Mouse (Mus musculus): Measurements from ENCODE around the gene Cct8. TPM values are rescaled to one million over a fixed set of nuclear protein-coding genes. Genes with fewer than 3 reads are reported as not detected.

The Cct8 gene
- total and polyA plus RNA-seq, 3 experiments = 393 to 1,102 (median 812) TPM

DNA sequence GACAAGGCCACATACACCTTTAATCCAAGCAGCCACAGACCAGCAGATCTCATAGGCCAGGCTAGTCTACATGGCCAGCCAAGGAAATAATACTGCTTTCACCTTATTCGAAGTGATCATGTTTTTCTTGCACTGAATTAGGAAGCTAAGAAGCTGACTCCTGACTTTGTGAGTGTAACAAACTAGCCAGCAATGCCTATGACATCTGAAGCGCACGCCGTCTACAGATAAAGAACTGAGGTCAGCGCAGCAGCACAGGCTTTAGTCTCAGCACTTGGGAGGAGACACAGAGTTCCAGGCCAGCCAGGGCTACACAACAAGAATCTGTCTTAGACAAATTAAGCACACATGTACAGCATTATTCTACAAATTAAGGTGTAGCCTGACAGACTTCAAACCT is 8.9 kb downstream of the Cct8 start:
- no peaks in the 10 kb centered on the region for H3K27me3 ChIP-seq (ENCODE audit: control insufficient read depth in 1 of 2, insufficient read depth in 2 of 2, low read length in 2 of 2)
- H3K36me3 ChIP-seq (ENCODE audit: control insufficient read depth in 1 of 2, insufficient read depth in 2 of 2, low read length in 2 of 2) = peaks cover 0 to 47% of the 10 kb centered on the region in 2 experiments; a peak in 3 of 4 replicates
- no peak for DNase-seq (ENCODE audit: low read depth, low spot score)
- H3K4me1 ChIP-seq (ENCODE audit: control insufficient read depth in 1 of 2, insufficient read depth in 2 of 2, low read length in 2 of 2) = no peaks in the 10 kb centered on the region
- peaks cover 5% of the 10 kb centered on the region; the same call in 1 of the 2 replicates for H3K79me2 ChIP-seq (ENCODE audit: control insufficient read depth, insufficient read depth, low read length, poor library complexity)
- no peak overlapping the region for H3K4me3 ChIP-seq (ENCODE audit: control insufficient read depth in 1 of 2, insufficient read depth in 1 of 2, low read depth in 2 of 2, low read length in 2 of 2)
- H3K9ac ChIP-seq (ENCODE audit: control insufficient read depth, low read depth, low read length, poor library complexity, severe bottlenecking) = no peak overlapping the region
- H3K27ac ChIP-seq (ENCODE audit: control insufficient read depth, low read depth, low read length) = no peak overlapping the region
- TF ChIP-seq UBTF (IDR thresholded peaks at IDR 0.05; ENCODE audit: borderline replicate concordance, insufficient read depth, low read depth, low read length) (no peak), MYB (IDR thresholded peaks at IDR 0.05; ENCODE audit: low read depth, low read length) (no peak), GATA1 (IDR thresholded peaks at IDR 0.05; ENCODE audit: low read depth, low read length) (no peak), HCFC1 (IDR thresholded peaks at IDR 0.05; ENCODE audit: low read depth, low read length) (no peak), MAZ (IDR thresholded peaks at IDR 0.05; ENCODE audit: low read depth, low read length) (no peak), ZKSCAN1 (IDR thresholded peaks at IDR 0.05; ENCODE audit: low read depth, low read length) (no peak), POLR2AphosphoS5 (IDR thresholded peaks at IDR 0.05; ENCODE audit: borderline replicate concordance, low read depth, low read length) (no peak), KAT2A (conservative IDR thresholded peaks at IDR 0.05; ENCODE audit: low read depth, low read length) (no peak), GABPA (IDR thresholded peaks at IDR 0.05; ENCODE audit: low read depth, low read length) (no peak), NRF1 (IDR thresholded peaks at IDR 0.05; ENCODE audit: insufficient read depth, low read depth, low read length, poor library complexity, severe bottlenecking) (no peak), TAL1 (IDR thresholded peaks at IDR 0.05; ENCODE audit: low read length) (no peak), ZC3H11A (IDR thresholded peaks at IDR 0.05; ENCODE audit: low read depth, low read length) (no peak), SMC3 (IDR thresholded peaks at IDR 0.05; ENCODE audit: low read depth, low read length) (no peak), POLR2AphosphoS2 (IDR thresholded peaks at IDR 0.05; ENCODE audit: low read length) (no peak; the same call in 1 of the 2 replicates), POLR2A (IDR thresholded peaks at IDR 0.05; ENCODE audit: control insufficient read depth in 1 of 2, insufficient read depth in 1 of 2, low read depth in 1 of 2, low read length in 2 of 2, poor library complexity in 1 of 2) (no peak; a peak in 2 of 4 replicates), CHD1 (IDR thresholded peaks at IDR 0.05; ENCODE audit: low read depth, low read length) (no peak), ETS1 (IDR thresholded peaks at IDR 0.05; ENCODE audit: low read depth, low read length) (no peak), BHLHE40 (IDR thresholded peaks at IDR 0.05; ENCODE audit: borderline replicate concordance, low read depth, low read length) (no peak), ZMIZ1 (IDR thresholded peaks at IDR 0.05; ENCODE audit: low read depth, low read length) (no peak)
- no peaks in the 10 kb centered on the region for H3K9me3 ChIP-seq (replicated peaks; ENCODE audit: insufficient read depth, low read length)

DNA sequence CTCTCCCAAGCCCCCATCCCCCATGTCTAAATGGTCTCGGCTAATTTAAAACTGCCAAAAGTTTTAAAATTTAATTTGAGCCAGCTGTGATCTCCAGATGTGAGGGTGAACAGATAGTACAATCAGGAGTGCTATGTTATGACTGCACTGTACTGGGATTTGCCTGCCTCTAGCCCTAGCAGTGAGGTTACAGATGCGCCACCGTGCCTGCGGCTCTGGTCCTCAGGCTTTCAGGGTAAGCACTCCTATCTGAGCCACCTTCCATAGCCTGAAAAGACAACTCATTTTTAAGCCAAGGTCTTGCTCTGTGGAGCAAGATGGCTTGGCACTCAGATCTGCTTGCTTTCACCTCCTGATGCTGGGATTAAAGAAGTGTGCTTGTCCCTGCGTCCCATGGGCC is 11.3 kb downstream of the Cct8 start:
- H3K79me2 ChIP-seq (ENCODE audit: control insufficient read depth, insufficient read depth, low read length, poor library complexity) = peaks cover 5% of the 10 kb centered on the region; the same call in 1 of the 2 replicates
- H3K9ac ChIP-seq (ENCODE audit: control insufficient read depth, low read depth, low read length, poor library complexity, severe bottlenecking) = no peak overlapping the region
- no peak overlapping the region for H3K4me3 ChIP-seq (ENCODE audit: control insufficient read depth in 1 of 2, insufficient read depth in 1 of 2, low read depth in 2 of 2, low read length in 2 of 2)
- no peaks in the 10 kb centered on the region for H3K9me3 ChIP-seq (replicated peaks; ENCODE audit: insufficient read depth, low read length)
- H3K4me1 ChIP-seq (ENCODE audit: control insufficient read depth in 1 of 2, insufficient read depth in 2 of 2, low read length in 2 of 2) = no peaks in the 10 kb centered on the region
- peak; percentile 14; the same call in 1 of the 2 replicates for TF ChIP-seq POLR2AphosphoS2 (IDR thresholded peaks at IDR 0.05; ENCODE audit: low read length)
- 0 out of 4 replicates have a peak, but pooled peaks of 1 of the 2 experiments have one; percentile 28 for TF ChIP-seq POLR2A (IDR thresholded peaks at IDR 0.05; ENCODE audit: control insufficient read depth in 1 of 2, insufficient read depth in 1 of 2, low read depth in 1 of 2, low read length in 2 of 2, poor library complexity in 1 of 2)
- no peak for TF ChIP-seq SIN3A (IDR thresholded peaks at IDR 0.05; ENCODE audit: low read length)
- no peak for TF ChIP-seq ZKSCAN1 (IDR thresholded peaks at IDR 0.05; ENCODE audit: low read depth, low read length)
- no peaks in the 10 kb centered on the region for H3K27me3 ChIP-seq (ENCODE audit: control insufficient read depth in 1 of 2, insufficient read depth in 2 of 2, low read length in 2 of 2)
- H3K27ac ChIP-seq (ENCODE audit: control insufficient read depth, low read depth, low read length) = no peak overlapping the region
- peaks cover 2 to 48% of the 10 kb centered on the region in 2 experiments for H3K36me3 ChIP-seq (ENCODE audit: control insufficient read depth in 1 of 2, insufficient read depth in 2 of 2, low read length in 2 of 2)
- DNase-seq (ENCODE audit: low read depth, low spot score) = no peak

Measured in MEL (cell line).